Mouse (Mus musculus): ENCODE data around the gene Atxn1.

Gene Atxn1

DNA sequence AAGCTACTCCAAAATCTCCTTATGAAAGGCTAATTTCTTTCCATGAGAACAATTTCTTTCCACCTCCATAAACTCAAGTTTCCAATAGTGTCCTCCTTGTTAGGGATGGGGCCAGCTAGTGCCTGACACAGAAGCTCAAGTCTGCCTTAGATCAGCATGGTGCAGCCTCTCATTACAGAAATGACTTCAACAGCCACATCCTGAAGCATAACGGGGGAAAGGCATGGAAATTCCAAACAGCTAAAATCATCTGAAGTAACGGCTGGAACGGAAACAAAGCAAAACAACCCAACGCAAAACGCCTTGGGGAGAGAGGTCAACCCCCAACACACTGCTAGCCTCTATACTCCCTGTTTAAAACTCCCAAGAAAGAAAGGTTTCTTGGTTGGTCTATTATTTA, 284.2 kb downstream of the Atxn1 start:
- DNase-seq (ENCODE audit: low spot score), result no peak

DNA sequence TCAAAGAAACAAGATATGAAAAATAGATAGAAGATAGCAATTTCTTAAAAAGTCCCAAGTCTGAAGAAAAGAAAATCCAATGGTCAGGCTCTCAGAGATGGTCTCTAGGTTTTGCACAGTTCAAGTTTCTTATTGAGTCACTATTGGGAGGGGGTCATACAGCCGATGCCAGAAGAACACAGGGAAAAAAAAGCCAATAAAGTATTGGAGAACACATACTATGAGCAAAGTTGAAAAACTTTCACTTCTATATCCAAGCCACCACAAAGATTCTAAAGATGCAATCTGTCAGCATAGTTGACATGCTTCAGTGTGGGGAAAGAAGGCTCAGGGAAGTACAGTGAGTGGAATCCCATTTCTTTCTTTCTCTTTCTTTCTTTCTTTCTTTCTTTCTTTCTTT, 285.7 kb downstream of the Atxn1 start:
- DNase-seq (ENCODE audit: low spot score), result no peak

DNA sequence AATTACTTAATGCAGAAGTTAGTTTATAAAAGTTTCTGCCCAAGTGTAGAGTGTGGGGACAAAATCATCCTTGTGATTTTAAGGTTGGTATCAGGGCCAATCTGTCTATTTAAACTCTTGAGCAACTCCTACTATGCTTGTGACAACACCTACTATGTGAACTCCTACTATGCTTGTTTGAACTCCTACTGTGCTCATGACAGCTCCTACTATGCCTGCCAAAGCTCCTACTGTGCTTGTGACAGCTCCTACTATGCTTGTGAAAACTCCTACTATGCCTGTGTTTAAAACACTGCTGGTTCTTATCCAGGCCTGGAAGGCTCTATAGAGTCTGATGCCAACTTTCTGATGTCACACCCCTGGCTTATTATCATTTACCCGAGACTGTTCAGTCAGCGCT, 292.2 kb downstream of the Atxn1 start:
- no peak for DNase-seq (ENCODE audit: low spot score)

DNA sequence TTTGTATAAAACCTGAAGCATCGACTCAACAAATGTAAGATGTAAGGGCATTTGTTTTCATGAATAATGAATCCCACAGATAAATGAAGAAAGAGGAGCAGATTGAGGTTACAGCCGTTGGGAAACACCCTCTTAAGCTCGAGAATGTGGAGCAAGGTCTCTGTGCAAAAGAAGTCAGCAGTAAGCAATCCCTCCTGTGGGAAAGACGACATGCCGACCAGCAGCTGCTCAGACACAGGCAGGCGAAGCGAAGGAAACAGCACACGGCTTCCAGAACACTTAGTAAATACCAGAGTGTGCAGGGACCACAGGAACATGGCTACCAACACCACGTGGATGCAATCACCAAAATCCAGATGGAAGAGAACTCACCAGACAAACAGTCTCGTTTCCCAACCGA, 294.8 kb downstream of the Atxn1 start:
- no peak for DNase-seq (ENCODE audit: low spot score)

DNA sequence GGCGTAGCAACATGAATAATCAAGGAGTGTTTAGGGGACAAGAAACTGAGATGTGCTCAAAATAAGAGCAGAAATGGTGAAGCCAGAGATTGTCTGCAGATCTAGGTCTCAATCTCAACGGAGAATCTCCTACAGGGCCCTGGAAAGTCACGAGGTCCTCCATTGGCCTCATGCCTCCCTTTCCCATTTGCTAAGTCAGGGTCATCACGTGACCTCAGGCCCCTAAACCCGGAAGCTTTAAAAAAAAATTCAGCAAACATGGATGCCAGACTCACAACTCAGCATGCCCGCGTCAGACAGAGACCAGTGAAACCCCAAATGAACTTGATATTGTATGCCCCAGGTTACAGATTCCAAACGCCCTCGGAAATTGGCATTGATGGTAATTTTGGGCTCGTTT, 302.0 kb downstream of the Atxn1 start:
- no peak for DNase-seq (ENCODE audit: low spot score)

DNA sequence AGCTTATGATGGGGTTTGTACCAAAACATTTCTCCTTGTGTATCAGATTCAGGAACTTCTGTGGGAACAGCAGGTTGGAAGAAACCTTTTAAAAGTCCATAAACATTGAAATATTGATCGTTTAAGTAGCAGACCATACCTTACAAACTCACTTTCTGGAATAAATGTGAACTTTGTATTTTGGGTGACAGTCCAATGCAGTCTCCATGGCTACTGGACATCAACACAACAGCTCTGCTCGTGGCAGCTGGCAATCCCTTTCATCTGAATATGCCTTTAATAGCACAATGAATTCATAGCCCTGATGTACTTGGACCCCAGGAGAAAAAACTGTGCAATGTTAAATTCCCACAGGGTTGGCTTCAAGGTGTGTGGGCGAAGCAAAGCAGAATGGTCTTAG, 302.6 kb downstream of the Atxn1 start:
- no peak for DNase-seq (ENCODE audit: low spot score)

DNA sequence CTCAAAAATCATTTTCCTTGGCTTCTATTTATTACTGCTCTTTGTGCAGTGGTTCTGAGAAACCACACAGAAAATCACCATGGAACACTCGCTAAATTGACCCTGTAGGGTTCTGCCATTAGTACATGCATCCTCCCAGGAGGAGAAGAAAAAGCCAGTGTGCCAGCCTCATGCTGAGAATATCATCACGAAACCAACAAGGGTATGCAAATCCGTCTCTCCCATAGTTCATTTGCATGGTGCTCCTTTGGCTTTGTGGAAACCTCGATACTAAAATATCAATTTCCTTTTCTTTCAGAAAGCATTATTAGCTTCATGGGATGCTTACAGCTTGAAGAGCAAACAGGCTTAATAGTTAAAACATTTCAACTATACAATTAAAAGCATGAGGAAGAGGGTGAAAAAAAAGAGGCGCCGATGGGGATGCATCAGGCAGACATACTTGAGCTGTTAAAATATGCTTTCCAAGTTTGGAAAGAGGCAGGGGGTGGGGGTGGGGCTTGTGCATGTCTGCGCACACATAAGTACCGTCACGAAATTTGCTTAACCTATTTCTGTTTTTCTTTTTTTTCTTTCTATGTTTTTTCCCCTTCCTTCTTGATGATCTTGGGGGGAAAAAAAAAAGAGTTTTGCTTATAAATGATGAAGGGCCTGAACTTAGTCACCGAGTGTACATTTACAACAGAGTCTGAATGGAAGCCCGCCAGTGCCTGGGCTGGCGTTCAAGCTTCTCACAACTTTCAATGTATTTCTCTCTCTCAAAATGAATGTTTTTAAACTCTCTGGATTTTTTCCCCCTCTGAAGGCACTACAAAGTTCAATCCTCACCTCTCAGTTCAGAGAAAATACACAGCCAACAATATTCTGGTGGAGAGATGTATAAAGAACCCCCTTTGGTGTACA, 303.3 kb downstream of the Atxn1 start:
- no peak for DNase-seq (ENCODE audit: low spot score)

DNA sequence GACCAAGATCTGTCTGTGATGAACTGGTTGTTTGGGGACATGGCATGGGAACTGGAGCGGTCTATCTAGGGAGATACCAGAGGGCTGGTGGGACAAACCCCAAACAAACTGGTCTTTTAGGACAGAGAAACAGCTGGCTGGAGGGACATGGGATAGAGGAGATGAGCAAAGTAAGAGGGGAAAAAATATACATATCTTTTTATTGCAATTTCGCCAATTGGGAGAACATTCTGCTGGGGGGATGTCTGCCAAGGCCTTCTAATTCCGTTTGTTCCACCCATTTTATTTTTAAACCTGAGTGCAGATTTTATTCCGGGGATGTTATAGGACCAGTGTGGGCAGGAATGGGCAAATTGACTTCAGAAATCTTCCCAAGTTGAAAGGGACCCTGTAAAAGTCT, 305.0 kb downstream of the Atxn1 start:
- DNase-seq (ENCODE audit: low spot score), result no peak

DNA sequence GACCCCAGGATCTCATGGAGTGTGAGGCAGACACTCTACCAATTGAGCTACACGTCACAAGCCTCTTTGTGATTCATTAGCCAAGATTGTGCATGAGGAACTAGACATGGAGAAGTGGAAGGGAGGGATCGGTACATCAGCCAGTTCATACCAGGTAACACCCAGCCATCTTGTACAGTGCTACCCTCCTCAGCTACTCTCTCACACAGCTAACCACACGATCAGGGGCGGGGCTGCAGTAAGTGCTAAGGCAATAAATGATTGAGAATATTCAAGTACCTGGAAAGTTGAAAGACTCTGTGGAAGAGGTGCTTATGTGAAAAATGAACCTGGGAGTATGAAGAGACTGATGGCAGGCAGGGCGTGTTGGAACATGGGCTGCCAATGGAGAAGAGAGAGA, 306.5 kb downstream of the Atxn1 start:
- no peak for DNase-seq (ENCODE audit: low spot score)

DNA sequence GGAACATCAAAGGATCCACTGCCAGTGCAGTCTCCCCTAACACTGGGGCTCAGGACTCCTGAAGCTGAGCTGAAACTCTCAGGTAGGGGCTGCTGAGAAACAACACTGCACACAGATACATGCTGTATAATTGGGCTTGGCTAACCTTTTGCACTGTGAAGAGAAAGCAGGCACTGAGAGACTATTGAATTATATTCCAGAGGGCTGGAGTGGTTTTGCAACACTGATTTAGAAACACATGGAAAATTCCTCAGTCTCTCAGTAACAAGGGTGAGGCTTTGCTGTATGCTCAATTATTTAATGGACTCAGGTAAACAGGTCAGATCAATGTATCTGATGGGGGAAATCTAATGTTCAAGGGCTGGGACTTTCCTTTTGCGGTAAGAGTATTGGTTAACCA, 307.6 kb downstream of the Atxn1 start:
- DNase-seq (ENCODE audit: low spot score), result no peak

DNA sequence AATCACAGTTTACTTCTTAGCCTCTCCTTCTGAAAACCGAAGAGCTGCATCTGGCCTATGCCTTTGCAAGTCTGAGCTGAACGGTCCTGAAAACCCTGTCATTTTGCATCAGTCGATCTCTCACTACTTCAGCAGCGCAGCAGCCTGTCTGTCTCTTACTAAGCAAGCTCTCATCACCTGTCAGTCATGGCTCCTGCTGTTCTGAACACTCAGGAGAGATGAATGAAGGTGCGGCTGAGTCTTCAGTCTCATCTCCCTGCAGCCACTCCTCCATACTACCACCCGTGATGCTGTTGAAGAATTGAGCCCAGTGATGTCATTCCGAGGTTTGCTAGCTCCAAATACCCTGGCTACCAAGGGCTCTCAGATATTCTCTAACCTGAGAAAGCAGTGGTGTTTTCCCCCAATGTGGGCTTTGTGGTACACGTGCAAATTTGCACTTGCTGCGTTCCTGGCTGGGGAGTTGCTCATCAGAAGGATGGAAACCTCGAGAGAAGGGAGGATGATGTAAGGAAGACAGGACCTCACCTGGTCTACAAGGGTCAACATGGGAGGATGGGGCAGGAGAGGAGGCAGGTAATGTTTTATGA, 313.1 kb downstream of the Atxn1 start:
- no peak for DNase-seq (ENCODE audit: low spot score)

DNA sequence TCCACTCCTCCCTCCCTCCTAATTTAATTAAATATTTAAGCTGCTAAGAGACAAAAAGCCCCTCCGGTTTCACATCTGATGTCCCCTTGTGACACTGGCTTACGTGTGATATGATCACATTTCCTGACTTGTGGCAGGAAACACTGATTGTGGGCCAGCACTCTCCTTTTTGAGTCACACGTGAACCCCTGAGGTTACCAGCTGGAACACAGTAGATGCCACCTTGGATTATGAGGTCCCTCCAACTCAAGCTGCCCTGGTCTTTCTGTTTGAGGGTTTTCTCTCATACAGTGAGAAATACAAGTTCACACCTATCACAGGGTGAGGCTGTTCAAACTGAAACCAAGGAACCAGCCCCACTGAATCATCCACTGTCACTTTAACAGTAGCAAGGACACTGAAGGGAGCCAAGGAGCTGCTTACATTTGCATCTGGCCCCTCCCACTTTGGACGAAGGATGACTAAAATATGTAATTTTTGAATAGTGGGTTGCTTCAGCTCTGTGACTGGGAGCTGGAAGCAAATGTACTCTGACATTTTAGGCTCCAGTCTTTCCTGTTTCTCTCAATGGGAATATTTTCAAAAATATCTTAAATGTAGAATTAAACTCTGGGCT, 315.5 kb downstream of the Atxn1 start:
- no peak for DNase-seq (ENCODE audit: low spot score)

DNA sequence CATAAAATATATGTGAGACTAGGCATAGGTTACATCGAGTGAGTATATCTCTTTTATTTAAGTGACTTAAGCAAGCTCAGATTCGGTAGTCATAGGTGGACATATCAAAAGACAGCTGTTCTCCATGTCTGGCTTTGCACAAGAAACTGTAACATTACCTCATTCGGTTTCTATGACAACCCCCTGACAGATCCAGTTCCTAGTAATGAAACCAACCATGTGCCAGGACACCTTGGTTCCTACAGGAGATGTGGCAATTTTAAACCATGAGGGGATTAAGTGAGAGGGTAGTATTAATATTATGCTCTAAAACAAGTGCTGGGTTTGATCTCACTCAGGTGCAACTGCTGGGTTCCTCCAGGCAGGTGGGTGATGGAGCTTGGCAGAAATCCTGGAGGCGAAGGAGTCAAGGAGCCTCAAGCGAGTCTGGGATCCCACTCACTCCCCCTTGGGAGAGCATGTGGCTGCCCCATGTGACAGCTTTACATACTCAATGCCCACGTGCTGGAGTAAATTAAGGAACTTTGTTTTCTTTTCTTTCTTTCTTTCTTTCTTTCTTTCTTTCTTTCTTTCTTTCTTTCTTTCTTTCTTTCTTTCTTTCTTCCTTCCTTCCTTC, 320.9 kb downstream of the Atxn1 start:
- DNase-seq (ENCODE audit: low spot score), result no peak

DNA sequence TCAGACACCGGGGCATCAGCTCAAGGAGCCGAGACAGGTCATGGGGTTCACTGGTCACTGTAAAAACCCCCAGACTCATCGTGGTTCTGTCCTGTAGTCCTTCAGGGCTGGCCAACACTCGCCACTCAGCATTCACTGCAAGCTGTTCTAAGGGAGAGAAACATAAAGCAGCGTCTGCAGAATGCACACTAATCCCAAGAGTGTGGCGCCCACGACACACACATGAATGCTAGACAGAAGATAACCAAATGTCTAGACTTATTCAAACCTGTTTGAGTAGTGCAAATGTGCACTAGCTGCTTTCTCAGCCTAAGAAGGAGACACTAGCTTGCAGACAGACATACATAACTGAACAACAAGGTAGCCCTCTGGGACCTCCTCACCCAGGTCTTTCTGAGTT, 321.9 kb downstream of the Atxn1 start:
- DNase-seq (ENCODE audit: low spot score), result no peak

DNA sequence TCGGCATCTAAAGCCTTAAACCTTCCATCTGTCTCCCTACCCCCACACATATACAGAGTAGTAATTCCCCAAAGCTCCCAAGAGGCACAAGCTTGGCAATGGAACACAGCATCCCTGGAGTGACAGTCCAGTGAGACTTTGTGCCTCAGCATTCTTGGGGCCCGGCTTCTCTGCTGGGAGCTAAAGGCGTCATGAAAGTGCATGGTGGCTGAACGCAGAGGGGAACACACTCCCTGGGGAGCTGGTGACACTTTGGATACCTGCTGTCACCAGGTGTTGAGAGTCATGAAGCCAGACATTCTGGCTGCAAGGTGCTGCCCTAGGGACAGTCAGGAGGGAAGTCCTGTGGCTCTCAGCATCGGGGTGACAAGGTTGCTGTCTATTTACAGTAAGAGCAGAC, 324.4 kb downstream of the Atxn1 start:
- DNase-seq (ENCODE audit: low spot score), result no peak

DNA sequence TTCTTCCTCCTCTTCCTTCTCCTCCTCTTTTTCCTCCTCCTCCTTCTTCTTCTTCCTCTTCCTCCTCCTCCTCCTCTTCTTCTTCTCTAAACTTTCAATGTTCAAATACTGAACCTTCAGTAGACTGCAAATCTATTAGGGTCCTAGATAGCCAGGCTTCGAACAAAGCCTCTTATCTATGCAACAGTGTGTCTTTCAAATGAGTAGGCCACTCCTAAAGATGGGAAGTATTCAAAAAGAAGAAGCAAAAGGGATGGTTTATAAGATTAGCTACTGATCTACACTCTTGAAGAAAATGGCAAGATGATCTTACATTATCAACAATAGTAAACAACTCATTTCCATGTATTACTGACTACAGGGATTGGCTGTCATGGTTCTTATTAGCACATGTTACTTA, 326.5 kb downstream of the Atxn1 start:
- no peak for DNase-seq (ENCODE audit: low spot score)

DNA sequence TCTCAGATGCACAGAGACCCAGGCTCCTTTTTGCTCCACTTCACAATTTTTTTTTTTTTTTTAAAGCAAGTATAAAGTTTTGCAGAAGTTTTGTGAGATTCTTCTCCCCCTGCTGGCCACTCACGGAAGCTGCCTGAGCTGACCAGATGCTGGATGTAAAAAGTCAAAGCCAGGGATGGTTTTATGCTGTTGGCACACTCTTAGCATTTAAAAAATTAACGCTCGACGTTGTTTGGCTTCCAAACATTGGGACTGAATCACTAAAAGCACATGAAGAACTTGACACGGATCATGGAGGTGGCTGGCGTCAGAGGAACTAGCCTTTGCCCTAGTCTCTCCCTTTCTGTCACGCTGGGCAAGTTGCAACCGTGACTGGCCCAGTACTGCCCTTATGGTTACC, 327.5 kb downstream of the Atxn1 start:
- peak; percentile 79 for DNase-seq (ENCODE audit: low spot score)

DNA sequence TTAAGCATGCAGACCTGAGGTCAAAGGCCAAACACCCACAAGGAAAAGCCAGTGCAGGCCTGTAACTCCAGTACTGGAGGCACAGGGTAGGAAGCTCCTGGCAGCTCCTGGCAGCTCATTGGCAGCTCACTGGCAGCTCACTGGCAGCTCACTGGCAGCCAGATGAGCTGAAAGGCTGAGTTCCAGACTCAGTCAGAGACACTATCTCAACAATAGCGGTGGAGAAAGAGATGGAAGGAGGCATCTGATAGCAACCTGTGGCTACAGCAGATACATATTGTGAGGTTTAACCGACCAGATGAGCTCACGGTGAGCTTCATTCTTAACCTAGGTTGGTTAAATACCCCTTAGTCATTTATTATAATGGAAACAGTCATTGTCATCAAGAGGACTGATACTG, 328.4 kb downstream of the Atxn1 start:
- DNase-seq (ENCODE audit: low spot score), result no peak

DNA sequence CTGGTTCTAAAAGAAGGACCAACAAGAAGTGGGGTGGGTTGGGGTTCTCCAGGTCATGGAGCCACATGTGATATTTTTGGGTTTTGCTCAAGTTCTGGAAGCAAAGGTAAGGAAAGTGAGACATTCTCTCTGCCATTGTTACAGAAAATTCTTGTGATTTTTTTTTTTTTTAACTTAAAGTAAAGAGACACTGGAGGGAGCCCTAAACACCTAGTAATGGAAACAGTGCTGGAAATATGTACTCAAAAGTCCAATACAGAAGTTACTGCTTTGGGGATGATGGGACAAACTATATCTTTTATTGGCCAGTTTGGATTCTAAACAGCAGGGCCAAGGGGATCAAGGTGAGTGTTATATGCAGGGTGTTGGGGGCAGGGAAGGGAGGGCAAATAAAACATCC, 330.9 kb downstream of the Atxn1 start:
- DNase-seq (ENCODE audit: low spot score), result no peak

DNA sequence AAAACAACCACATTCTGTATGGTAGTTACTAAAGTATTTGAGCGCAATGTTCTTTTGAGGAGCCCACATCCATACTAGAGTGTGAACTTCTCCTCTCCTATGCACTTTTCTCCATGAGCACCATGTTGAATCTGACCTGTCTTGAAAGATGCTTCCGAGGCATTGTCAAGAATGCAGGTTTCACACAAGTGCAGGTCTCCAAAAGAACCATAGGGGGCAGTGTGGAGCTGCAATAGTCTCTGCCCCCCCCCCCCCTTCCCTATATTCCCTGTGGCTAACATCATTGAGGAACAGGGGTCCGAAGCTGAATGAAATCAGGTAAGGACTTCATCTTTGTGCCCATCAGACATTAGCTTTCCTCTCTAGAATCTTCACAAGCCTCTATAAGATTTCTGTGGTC, 332.7 kb downstream of the Atxn1 start:
- DNase-seq (ENCODE audit: low spot score), result no peak

DNA sequence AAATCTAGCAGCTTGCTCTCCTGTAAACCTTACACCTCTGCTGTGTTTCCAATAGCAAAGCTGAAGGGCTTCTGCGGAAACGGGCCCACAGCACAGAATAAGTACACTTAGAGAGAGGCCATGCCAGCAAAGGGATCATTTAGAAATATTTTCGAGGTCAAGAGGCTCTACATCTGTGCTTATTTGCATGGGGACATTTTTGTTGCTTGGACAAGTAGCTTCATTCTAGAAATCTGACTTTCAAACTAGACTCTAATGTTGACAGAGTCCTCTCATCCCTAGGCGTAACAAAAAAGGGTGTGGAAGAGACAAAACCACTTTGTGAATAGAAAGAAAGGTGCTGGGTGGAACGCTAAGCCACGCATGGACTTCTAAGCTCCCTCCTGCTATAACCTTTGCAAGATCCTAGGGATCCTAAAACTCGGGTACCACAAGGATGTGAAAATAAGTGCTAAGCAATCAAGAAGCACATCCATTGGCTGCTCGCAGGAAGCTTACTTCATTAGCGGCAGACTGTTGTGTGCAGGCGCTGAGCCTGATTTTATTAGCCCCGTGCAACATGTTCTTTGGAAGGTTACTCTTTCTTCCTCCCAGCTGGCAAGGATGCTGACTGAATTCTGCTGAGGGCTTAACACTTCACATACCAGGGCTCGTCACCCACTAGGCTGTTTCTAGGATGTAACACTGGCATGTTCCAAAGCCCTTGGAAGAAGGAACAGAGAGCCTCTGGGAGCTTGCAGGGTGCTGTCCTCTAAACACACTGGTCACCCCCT, 334.1 kb downstream of the Atxn1 start:
- DNase-seq (ENCODE audit: low spot score), result no peak

DNA sequence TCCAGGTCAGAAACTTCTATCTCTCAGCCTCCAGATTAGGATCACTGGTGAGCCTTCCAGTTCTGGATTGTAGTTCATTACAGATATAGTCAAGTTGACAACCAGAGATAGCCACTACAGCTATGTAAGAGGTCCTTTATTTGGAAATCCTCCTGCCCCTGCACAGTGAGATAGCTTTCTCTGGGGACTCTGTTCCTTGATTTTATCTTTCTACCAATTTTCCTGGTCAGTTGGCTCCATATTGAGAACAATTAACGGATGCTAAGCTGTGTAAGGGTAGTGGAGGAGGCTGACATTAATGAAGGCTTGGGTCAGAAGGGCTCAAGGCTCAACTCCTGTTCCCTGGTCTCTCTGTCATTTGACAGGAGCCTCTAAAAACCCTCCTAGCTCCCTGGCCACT, 335.1 kb downstream of the Atxn1 start:
- DNase-seq (ENCODE audit: low spot score), result no peak

Measured in testis, postnatal 10 days (tissue).